Mouse (Mus musculus): ENCODE measurements around the gene Bloc1s1.

- no peak for TF ChIP-seq CTCF (conservative IDR thresholded peaks at IDR 0.05; ENCODE audit: low read length)
- no peak for TF ChIP-seq NANOG (IDR thresholded peaks at IDR 0.05; ENCODE audit: borderline replicate concordance, low read length)
Measured at GRCm38 (mm10) chr10:128890383-128891295, 33.2 kb downstream of the Bloc1s1 start.
